Mouse (Mus musculus) left cerebral cortex, adult 9 months (tissue): ENCODE measurements at regions not wholly inside any gene's neighbourhood (a gene's known extent, or its start where the extent isn't known, plus 50 kb on each side); places are given as distances from the start of the nearest gene placed in this dataset.
A peak's percentile ranks its signal among the peaks of the same experiment; 100 is the strongest.

Source experiments
- DNase-seq, 2 experiments: peaks; one replicate each; pipeline ENCODE4 v3.0.0; 2022; ENCODE audit warnings: low spot score in 2 of 2

DNA sequence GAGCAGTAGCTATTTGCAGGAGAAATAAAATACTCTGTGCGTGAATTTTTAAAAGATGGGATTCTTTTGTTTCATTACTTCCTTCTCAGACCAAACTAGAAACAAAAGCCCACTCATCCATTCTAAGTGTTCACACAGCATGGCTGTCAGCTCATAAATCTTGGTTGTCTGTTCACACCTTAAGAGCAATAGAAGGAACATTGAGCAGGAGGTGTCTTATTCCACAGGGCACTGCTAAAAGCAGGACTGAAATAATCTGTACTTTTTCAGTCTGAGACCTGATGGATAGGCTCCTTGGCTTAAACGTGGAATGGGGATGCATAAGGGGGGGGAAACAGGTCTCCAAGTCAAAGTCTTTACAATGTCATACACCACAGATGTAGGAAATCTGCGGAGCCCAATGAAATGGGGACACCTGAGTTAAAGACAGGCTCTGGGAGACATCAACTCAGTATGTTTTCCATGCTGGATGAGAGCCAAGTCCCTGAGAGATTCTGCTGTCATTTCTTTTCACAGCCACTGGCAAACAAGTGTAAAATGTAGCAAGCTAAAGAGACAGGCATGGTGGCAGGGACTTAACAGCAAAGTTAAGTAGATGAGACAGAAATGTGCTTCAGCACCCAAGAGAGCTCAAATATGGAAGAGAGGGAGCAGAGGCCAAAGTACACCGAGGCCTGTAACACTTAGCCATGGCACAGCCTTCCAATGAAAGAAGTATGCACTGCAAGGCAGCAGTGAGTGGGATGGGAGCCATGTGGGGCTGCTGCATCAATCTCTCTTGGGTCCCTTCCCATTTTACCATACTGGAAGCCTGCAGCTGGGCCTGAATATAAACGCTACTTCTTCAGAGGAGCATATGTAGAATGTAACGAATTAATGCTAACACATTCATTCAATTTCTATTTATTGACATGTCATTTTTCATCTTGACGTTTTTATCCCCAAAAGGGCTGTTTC, 2492.0 kb upstream of the Gm7489 start:
- peak in 1 of 2 experiments; percentile 19 for DNase-seq

DNA sequence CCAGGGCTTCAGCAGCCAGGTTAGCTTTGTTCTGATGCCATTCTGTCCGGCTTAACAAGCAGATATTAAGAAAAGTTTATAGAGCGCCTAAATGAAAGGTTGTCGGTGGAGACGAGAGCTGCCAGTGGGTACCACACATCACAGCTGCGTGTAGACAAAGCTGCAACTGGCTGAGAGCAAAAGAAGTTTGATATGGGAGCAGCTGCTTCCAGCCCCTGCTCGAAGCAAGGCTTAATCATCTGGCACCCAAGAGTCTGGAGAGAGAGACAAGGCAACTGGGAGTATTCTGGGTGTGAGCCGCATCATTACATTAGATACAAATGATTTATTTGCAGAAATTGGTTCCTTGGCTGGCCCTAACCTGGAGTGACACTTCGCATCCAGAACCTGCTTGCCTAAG, 2488.7 kb upstream of the Gm7489 start:
- DNase-seq = no peak

DNA sequence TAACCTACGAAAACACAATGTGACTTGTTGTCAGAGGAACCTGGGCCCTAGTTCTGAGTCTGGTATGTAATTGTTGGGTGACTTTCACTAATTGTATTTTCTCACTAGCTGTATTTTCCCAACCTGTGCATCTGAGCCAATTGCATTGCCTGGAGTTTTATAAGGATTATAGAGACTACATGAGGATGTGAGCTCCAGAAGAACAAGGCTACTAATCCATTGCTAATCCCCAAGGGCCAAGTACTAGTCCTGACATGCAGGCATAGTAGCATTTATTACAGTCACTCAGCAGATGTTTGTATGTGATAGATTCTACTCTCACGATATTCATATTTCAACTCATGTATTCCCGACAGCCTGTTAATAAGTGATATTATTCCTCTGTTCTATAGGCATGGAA, 2481.1 kb upstream of the Gm7489 start:
- no peak for DNase-seq

DNA sequence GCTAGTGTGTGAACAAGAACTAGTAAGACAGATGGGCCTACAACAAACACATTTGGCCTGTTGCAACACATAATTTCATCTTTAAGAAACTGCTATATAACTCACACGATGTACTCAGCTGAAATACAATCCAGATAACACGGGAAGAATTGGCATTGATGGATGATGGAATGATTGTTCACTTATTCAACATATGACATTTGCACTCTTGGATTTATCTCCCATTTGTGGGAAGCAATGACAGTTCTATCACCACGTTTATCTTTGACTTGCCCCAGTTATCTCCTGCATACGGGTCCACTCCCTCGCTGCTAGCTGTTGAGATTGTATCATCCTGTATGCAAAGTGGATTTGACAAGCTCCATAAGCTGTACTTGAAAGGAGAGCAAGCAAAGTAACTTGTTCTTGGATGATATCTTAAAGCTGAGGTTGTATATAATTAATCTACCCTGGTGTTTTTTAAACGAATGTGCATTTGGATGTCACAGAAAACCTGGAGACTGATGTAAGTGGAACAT, 2474.9 kb upstream of the Gm7489 start:
- DNase-seq = no peak

DNA sequence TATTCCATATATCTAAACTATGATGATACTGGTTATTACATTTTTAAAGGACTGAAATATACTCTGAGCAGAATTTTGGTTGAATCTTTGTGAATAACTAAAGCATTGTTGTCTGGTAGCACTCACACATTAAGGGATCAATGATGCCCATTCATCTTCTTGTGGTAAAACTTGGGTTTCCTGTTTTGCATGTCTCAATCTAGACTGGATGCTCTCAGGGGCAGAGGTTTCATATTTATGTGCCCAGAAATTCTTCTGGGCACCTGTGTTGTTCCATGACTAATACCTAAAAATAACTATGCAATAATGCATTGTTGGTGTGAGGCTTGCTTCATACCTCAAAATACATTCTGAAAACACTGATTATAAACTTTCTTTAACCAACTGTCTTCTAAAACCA, 2472.7 kb upstream of the Gm7489 start:
- DNase-seq = no peak

DNA sequence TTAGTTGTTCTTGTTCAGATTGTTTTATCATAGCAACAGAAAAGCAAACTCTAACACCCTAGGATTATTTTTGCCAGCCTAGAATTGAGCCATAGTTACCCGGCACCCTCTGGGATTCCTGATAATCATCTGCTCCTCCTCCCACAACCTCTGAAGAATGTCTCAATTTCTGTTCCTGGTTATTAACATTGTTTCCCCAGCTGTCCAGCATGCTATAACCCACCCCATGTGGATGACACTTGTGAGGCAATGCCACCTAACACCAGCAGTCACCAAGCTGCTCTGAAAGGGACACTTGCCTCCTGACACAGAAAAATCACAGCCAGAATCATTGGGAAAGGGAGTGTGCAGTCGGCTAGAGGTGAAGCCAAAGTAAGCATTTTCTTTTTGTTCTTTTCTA, 2442.1 kb upstream of the Gm7489 start:
- no peak for DNase-seq

DNA sequence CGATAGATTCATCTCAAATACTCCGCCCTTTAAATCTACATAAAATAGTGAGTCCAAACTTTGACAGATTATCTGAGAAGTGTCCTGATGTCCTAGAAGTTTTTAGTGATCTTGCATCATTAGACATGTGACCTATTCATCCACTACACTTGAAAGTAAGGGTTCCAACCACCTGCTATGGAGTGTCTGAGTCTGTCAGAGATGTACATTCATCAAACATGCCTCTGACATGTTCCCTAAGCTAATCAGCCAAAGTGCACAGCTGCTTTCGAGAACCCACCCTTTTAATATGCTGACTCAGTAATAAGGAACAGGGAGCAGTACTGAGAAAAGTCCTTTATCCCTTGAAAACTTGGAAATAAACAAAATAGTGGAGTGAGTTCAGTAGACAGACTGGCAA, 2414.8 kb upstream of the Gm7489 start:
- DNase-seq = no peak

DNA sequence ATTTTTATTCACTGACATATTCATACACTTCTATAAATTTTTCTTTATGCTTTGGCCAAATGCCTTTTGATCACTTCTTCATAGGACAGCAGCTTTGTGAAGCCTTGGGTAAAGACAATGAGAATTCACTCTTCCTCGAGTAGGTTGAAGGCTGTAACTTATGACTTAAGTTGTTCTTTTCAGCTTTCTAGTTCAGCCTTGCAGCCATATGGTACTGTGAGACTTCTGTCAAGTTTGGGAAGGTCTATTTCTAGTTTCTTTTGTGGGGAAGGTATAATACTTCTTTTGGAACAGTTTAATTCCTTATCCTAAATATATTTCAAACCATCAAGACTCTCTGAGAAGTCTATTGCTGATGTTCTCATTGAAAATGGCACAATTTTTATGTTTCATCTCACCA, 2413.6 kb upstream of the Gm7489 start:
- no peak for DNase-seq

DNA sequence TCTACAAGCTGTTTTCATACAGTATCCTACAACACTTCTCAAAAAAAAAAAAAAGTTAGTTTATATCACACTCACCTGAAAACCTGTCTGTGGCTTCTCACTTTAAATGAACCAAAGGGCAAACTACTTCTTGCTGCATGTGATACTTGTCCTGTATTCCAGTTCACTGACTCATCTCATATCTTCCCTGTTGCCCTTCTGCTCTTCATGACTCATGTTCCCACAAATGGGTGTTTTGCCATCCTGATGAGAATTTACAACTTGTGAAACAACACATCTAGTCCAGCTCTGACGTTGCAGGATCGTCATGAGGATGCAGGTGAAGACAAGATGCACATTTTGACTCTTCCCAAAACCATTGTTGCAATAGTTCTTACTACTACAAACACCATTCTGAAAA, 2412.7 kb upstream of the Gm7489 start:
- DNase-seq = no peak

DNA sequence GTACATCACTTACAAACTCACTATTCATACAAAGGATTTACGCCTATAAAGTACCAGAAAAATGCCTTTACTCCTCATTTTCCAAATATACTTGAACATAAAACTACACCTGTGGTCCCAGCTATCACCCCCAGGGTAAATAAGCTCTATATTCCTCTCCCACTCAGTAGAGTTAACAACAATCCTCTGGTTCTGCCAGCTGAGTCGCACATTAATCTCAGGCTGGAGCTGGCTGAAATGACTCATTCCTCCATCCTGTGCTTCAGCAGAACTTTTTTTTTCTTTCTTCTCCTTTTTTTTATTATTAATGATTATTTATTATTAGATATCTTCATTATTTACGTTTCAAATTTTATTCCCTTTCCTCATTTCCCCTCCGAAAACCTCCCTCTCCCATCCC, 2402.8 kb upstream of the Gm7489 start:
- no peak for DNase-seq

DNA sequence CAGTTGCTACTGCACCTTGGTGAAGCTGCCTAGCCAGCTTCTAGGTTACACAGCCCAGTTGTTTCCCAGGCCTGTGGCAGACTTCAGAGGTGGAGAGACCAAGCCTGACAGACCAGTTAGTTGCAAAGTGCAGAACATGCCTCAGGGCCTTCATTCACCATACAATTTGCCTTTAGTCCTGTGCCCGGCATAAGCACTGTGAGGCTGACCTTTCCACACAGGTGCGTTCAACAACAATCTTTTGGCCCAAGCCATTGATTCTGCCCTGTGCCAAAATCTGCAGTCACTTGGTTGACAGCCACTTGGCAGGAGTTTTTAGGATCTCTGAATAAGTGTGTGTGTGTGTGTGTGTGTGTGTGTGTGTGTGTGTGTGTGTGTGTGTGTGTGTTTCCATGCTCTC, 2400.5 kb upstream of the Gm7489 start:
- no peak for DNase-seq

DNA sequence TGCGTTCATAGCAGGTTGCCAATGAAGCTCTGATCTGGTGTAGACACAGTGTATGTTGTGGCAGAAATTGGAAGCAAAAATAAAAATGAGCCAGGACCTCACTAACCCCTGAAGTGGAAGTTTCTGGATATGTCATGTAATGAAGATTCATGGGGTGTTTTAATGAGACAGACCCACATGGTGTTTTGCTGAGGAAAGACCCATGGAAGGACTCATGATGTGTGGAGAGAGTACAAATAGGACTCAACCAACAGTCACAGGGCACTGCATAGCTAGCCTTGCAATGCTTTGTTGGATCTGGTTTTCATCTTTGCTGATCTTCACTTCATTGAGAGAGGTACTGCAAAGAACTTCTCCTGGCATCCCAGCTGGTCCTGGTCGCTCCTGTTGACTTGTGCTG, 2399.2 kb upstream of the Gm7489 start:
- DNase-seq = no peak

DNA sequence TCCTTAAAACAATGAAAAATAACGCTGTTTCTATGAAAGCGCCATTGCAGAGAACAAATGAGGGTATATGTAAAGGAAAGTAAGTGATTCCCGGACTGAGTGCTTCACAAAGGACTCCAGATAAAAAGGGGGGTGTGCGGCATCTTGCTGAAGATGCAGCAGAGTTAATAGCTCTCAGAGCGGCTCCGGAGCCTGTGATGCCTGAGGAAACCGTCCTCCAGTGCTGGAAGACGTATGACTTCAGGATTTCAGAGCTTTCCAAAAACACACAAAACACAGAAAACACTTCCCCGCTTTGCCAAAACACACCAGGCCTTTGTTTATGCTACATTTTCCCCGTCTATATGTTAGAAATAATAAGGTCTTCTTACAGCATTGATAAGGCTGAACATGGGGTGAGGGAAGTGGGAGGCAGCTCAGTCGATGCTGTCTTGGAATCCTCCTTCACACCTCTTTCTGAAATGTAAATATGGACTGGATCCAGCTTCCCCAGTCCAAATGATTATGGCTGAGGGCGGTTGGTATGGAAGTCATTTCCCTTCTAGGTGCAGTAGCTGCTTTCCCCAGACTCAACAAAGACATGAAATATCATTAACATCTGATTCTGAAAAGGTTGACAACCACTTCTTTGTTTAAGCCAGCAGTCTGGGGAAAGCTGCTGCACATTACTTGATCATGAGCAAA, 2382.5 kb upstream of the Gm7489 start:
- no peak for DNase-seq

DNA sequence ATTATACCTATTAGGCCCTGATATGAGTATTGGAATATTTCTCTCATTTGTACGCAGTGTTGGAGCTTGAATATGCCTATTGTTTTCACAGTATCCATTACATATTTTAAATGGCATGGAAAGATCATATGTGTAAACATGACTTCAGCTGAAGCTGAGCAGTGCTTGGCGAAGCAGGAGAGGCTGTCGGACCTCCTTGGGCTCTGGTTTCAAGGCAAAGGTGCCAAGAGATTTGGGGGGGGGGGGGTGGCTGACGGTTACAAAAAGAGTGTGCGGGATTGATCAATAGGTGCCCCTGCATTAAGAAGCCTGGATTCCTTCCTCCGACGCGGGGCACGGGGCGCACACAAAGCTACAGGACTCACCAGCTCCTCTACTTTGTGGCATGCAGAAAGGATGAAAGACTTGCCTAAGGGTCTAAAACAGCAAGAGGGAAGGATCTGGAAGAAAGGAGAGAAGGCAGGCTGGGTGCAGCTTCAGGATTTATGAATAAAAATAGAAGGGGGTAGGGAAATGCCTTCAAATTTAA, 2381.9 kb upstream of the Gm7489 start:
- no peak for DNase-seq

DNA sequence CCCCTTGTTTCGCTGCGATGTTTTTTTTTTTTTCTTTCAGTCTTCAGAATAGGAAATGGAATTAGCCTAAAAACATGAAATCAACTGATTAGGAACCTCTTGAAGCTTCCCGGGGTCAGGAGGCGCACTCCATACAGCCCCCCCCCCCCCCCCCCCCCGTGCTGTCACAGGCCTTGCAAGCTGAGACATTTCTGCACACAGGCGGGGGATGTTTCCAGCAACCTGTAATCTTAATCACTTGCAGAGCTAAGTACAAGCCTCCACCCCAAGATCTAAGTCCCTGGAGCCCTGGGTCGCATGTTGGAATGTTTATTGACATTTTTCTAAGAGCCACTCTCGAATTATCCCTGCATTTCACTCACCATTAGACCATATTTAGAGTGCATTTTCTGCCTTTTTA, 2381.4 kb upstream of the Gm7489 start:
- no peak for DNase-seq

DNA sequence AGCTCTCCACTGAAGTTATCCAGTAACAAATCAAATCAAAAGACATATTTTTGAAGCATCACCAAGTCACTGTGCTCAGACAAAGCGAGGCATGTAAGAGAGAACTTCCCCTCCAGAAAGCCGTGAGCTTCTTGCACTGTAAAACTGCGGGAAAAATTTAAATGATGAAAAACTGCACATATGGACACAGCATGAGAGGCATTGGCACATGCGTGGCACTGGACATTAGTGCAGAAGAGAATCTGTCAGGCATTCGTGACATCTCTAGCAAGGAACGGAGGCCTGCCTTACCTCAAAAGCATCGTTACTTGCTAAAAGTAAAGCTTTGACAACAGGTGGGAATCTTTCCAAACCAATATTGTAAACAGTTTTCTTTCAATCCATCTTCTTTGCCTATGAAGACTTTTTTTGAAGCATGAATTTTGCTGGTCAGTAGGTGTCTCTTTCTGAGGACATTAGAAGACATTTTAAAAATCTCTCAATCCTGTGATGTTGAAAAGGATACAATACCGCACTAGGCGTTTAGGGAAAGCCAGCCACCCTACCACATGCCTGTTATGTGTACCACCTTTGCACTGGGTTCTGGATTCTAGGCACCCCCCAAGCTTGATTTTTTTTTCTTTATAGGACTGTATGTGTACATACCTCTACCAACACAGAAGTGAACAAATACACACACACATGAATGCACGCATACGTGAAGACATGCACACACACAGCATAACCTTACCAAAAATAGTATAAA, 2380.5 kb upstream of the Gm7489 start:
- DNase-seq = no peak

DNA sequence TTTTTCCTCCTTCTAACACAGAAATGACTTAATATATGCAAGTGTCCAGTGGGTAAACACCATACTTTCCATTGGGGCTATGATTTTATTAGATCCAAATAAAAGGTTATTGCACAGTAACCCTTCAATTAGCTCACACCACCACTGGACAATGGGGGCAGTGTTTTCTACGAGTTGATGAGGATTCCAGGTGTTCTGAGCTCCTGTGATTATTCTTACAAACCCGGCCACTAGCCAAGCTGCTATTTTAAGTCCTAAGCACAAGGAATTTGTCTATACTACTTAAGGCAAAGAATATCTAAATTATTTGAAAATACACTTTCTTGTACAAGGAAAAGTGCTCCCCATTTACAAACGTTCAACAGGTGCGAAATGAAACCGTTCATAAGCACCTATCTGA, 2379.9 kb upstream of the Gm7489 start:
- no peak for DNase-seq

DNA sequence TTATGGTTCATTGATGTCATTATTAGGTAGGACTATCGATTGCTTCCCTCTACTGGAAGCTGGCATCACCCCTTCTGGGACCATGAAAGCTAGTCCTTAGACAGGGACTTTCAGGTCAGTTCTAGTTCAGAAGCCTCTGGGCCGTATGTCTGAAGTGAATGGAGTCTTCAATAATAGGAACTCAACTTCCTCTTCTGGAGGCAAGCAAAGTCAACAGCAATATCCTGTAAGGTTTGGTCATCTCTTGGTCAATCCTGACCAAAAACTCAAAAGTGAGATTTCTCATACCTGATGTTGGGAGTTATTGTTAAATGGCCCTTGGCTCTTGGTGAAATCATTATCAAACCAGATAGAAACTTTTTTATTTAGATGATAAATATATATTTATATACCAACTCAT, 2377.6 kb upstream of the Gm7489 start:
- DNase-seq = no peak

DNA sequence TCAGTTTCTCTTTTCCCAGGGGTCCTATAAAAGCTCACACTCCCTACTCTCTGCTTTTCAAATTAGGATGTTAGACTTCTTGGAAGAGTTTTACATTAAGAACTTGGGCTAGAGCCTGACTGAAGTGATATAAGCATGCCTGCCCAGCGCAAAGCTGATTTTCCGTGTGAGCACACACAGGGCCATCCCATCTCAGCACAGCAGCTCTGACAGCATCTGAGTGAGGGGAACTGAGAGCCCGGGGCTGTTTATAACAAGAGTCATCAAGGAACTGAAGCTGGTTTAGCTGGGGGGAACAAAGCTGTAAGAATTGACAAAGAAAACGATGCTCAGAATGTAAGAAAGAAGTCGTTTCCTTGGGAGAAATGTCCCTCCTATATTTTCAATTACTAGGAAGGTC, 2373.4 kb upstream of the Gm7489 start:
- no peak for DNase-seq

DNA sequence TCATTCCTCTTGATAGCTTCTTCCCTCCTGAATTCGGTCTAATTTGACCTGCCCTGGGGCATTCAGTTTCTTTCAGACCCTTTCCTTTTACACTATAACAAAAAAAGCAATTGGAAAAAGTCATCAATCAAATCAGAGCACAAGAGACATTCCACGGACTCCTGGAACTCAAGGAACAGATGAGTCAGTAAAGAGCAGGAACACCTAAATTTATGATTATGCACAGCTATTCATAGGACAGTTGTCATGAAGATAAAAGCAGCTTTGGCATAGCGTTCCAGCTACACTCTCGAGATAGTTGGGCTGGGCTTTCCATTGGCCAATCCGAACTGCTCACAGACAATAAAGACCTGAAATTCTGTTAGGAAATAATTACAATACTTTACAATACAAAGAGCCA, 2348.4 kb upstream of the Gm7489 start:
- DNase-seq = no peak

DNA sequence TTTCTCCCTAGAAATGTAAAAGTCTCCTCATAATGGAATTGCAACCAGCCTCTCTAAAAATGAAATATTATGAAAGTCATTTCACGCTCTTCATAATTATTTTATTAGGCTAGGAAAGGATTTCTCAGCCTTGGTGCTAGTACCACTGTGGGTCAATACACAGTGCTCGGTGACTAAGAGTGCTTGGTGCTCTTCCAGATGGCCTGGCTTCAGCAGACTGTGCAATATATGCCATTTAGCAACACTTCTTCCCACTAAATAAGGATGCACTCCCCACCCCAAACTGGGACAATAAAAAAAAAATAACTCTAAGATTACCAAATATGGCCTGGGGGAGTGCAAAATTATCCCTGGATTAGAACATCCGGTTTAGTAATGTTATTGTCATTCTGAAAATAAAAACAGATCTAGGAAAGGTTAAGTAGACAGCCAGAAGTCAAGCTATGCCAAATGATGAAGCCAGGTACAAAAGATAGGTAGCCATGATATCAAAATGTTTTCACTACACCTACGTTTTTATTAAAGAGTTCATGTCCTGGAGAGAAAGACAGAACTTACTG, 2333.4 kb upstream of the Gm7489 start:
- DNase-seq = no peak

DNA sequence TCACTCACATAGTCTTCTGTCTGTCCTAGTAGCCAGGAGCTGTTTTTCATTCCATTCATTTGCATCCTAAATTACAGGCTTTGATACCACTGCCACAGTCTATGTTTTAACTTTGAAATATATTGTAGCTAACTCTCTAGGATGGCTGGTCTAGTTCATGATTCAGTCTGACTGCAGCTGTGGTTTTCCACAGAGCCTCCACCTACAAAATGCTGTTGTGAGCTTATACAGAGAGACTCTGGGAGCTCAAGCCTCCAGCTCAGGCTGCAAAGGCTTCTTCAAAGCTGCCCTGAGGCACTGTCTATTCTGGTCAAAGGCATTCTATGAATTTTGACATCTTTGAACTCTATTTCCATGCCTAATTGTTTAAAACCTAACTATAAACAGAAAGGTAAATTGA, 2326.5 kb upstream of the Gm7489 start:
- no peak for DNase-seq
